Mouse (Mus musculus) adrenal gland, postnatal 36 days (tissue): Measurements from ENCODE around the gene Fgd5. TPM values are rescaled to one million over a fixed set of nuclear protein-coding genes. Genes with fewer than 3 reads are reported as not detected.
"Not testable (repeated sequence)": the region's sequence is repeated elsewhere in the genome, so short reads cannot be mapped to it uniquely, and the experiment has no call there.

Experiments
- DNase-seq, 2 experiments: peaks; one replicate each; pipeline ENCODE4 v3.0.0; 2021; ENCODE audit warnings: mixed read lengths in 1 of 2
- total RNA-seq, 2 experiments: library from RNA; stranded (reverse); gene quantifications; 2 replicates each; pipeline ENCODE4 v1.2.3; 2021

The Fgd5 gene
- total RNA-seq, 2 experiments from 2014 or later: 11.4 to 21.4 TPM

DNA sequence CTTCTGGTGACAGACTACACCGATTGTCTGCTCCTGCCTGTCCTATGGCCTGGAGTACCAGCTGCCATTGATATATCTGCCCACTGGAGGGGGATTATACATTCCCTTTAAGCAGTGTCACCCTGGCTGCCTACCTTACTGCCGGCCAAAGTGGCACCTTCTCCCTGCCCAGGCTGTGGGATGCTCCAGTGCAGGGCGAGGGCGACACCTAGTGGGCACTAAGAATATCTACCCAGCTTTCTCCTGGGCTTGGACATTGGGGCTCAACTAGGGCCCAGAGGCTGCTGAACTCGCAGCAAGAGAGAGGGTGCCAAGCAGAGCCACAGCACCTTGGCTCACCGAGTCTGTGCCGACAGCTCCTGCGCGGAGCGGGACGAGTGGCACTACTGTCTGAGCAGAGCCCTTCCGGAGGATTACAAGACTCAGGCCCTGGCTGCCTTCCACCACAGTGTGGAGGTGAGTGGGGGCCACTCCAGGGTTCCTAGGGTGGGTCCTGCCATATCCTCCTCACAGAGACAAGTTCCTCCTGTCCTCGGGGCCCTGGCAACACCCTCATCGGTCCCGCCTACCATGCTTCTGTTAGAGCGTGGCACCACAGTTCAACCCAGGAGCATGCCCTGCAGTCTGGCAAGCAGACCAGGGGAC lies 88.6 kb downstream of the Fgd5 start:
- DNase-seq: peak; percentile 80 to 83

DNA sequence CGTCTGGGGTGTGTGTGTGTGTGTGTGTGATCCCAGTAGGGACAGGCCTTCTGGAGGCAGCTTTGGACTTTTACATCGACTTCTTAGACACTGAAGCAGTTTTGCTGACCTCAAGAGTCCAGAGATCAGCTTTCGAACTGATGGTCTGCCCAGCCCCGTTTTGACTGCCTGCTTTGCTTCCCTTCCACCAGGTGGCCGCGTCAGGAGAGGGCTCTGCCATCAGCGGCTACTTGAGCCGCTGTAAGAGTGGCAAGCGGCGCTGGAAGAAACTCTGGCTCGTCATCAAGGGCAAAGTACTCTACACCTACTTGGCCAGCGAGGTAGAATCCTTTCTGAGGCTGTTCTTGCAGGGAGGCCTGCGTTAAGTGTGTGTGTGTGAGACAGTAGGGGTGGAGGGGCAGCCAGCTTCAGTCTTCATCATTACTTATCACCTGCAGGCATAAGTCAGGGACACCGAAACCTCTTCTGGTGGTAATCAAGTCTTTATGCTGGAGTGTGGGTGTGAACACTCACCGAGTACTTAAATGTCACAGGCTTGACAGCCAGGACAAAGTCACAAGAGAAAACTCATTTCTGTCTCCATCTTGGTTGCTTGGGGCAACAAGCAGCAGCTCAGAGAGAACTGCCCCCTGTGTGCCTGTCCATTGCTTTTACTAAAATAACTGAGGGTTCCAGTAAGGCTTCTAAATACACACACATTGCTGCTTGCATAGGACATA lies 92.6 kb downstream of the Fgd5 start:
- no peak for DNase-seq

DNA sequence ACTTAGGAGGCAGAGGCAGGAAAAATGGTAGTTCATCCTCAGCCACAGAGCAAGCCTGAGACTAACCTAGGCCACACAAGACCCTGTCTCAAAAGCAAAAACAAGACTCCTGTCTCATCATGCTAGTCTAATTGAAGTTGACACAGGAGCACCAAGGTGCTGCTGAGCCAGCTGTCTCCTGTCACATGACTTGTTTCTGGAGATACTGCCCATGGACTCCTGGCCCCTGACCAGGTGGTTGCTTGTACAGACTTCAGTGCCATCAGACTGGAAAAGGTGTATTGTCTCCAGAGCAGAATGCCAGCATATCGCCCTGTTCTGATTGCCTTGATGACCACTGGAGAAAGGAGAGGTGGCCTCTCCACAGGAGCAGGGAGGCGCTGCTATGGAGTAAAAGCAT lies 102.1 kb downstream of the Fgd5 start:
- no peak for DNase-seq

DNA sequence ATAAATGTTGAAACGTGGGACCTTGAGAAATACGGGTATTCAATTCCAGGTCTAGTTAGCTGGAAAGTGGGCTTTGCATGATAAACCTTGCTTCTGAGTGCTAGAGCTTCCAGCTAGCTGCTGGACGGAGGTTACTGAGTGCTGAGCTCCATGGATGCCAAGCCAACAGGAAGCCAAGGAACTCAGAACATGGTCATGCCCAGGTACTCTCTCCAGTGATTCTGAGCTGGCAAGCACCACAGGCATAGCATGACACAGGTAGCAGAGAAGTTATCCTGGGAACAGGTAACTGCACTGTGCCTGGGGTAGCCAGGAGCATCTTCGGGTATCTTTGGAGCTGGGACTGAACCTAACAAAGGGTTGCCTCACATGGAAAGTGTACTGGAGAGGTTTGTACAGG lies 104.1 kb downstream of the Fgd5 start:
- DNase-seq: no peak

DNA sequence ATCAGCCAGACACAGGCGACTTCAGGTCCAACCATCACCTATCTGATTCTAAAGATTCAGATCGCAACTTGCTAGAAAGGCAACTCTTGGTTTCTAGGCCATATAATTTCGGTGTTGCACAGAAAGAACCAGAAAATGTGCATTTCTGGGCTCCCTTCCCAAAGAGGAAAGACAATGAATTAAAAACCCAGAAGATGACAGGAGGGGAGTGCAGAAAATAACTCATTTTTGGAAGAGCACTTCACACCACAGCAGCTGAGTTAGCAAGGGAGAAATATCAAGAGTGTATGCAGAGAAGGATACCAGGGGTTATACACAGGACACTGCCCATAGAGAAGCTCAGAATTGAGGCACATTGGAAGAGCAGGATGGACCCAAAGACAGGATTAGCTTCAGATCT lies 106.3 kb downstream of the Fgd5 start:
- DNase-seq: no peak

DNA sequence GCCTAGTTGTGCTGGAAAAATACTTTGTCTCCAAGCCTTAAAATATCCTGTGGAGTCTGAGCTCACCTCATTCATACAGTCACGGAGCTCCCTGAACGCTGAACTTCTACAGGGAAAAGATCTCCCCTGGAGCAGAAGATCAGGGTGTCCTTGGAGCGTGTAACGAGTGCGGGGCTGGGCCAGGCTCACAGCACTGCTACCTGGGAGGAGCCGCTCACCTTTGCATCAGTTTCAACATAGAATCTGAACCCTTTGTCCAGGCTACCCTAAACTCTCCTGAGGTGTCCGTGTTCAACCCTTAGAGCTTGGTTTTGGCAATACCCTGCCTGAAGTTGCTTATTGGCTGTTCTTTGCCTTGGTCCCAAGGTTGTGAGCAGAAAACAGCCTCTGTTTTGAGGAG lies 110.5 kb downstream of the Fgd5 start:
- DNase-seq: not testable (repeated sequence)

DNA sequence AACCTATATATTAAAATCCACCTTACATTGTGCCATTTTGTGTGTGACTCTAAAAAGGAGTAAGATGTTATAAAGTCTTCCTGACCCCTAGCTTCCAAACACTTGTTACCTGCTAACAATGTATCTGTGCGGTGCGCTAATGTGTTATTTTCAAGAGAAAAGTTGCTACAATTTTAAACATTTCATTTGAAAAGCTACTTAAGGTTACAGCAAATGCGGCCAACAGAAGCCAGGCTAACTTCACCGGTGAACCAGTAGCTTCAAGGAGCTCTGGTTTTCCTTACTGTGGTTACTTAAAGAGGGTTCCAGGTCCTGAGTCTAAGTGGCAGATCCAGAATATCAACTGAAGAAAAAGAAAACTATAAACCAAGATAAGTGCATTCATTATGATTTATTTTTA lies 111.3 kb downstream of the Fgd5 start:
- DNase-seq: no peak

DNA sequence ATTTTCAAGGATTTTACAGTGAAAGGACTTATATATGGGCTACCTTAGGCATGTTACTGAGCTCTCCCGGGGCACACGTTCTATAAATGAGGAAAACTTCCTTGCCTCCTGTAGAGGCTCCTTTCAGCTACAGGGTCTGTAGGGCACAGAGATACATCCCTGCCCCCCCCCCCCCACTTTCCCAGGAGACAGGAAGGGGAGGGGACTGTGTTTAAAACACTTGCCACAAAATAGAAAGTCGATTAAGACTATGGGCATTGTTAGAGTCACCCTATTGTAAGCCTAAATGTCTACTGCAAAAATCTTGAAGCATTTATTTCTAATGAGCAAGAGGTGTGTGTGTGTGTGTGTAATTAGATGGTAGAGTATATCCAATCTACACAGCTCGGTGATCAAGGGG lies 111.8 kb downstream of the Fgd5 start:
- no peak for DNase-seq

DNA sequence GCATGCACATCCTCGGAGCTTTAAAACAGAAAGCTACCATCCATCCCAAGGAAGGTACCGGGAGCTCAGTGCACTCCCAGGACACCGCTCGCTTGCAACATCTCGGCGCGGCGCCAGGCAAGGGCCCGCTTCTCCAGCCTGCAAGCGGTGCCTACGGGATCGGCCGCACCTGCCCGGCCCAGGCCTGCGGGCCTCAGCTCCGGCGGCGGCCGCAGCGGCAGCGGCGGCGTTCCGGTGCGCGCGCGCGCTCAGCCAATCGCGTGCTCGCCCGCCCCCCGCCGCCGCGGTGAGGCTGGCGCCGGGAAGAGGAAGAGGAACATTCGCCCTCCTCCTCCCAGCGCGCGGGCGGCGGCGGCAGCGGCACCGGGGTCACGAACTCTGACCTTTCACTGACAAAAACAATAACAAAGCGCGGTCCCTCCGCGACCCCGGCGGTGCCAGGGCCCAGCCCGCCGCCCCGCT lies 112.5 kb downstream of the Fgd5 start, which contains the start of gene Nr2c2:
Gene Nr2c2, plus strand, starts transcription at position 261 of the 462 bp plus-strand sequence.
- peak; percentile 92 to 94 for DNase-seq

DNA sequence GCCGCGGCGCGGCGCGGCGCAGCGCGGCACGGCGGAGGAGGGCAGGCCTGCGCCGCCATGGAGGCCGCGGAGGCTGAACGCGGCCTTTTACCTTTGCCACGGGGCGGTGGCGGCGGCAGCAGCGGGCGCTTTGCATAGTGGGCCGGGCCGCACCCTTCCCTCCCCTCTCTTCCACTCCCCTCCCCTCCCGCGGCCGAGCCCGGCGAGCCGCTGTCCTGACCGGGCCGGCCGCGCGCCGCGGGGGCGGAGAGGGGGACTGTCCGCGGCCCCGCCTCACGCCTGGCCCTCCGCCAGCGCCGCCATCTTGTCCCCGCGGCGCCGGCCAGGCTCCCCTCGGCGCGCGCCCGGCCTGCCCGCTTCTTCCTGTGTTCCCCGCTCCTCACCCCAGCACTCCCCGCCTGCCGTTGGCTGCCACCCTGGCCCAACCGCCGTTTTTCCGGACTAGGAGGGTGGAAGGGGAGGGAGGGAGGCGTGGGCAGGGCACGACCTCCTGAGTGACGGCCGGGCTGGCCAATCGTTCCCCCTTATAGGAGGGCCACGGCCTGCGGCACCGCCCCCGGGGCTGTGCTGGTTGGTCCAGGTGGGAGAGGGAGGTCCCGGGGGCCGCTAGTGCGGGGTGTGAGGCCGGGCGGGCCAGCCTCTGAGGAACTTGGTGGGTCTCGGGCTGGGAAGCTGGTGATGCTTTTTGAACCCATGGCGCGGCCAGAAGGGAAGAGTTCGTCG lies 113.2 kb downstream of the Fgd5 start:
- DNase-seq: peak; percentile 100

DNA sequence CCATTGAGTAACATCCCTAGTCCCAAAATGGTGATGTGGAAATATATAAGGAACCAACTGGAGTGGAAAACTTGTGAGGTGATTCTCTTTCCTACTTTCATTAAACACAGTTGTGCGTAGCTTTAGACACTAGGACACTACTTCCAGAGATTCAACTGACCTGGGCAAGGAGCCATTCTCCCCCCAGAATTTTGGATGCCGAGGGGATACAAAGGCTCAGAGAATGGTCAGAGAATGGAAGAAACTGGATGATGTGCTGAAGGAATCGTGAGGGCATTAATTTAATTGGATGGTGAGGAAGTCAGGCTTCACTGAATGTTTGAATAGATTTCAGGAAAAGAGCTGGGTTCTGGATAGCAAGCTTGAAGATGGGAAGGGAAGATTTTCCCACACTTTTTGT lies 114.1 kb downstream of the Fgd5 start:
- DNase-seq: no peak

DNA sequence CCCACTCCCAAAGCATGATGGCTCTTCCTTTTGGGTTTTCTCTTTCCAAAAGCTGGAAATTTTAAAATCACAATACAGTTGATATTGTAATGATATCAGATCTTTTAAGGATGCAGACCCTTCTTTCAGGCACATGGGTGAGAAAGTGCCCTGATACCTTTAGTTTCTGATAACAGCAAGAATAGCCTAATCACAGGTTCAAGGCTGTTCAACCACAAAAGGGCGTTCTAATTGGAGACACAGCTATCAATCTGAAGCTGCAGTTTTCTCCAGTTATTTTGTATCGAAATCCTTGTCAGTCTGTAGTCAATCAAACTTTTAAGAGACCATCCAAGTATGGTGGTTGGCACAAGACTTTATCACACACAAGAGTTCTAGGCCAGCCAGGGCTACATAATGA lies 115.2 kb downstream of the Fgd5 start:
- no peak for DNase-seq

DNA sequence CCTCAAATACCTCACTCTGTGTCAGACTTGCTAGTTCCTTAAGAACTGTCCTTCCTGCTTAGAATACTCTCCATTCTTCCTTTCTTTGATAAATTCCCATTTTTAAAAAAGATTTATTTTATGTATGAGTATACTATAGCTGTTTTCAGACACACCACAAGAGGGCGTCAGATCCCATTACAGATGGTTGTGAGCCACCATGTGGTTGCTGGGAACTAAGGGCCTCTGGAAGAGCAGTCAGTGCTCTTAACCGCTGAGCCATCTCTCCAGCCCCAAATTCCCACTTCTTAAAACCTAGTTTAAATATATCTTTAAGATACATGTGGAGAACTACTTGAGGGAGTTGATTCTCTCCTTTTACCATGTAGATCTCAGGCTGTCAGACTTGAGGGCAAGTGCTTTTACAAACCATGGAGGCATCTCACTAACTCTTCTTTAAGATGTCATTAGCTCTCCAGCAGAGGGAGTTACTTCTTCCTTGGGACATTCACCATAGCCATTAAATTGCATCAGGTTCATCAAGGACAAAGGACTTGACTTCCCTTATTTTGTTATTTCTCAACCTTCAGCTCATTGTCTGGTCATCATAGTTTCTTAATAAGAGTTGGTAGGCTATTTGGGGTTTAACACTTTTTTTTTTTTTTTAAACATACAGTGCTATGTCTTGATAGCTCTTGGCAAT lies 122.1 kb downstream of the Fgd5 start:
- DNase-seq: no peak

DNA sequence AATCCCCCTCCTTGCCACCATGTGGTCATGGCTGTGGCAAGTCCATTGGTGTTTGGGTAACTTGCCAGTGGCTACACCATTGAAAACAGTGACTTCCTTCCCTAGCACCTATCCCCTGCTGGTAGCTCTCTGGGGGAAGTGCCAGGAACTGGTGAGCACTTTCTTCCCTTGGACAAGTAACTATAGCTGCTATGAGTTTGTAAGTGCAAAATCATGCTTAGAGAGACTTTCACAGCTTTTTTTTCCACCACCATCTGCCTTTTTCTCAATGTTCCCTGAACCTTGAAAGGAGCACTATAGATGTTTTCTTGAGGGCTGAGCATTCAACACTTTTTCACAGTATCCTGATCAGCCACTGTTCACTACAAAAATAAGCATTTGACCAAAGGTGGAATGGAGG lies 145.9 kb downstream of the Fgd5 start:
- no peak for DNase-seq

Other genes with a start within 250 kb of the Fgd5 start
- 1 to 10 TPM; 1.2 to 1.7 TPM for gene Grip2, start 151.6 kb upstream of the Fgd5 start, total RNA-seq
- 10 to 100 TPM; 34.0 to 51.6 TPM for gene Ccdc174, start 100.8 kb upstream of the Fgd5 start, total RNA-seq
- gene 4930590J08Rik, start 76.1 kb upstream of the Fgd5 start, total RNA-seq: 1 to 10 TPM; 2.0 to 3.2 TPM
- 10 to 100 TPM; 35.3 to 41.5 TPM for gene Nr2c2, start 112.5 kb downstream of the Fgd5 start, total RNA-seq
- 10 to 100 TPM; 48.9 to 49.8 TPM for gene Mrps25, start 205.2 kb downstream of the Fgd5 start, total RNA-seq
- gene Rbsn, start 236.0 kb downstream of the Fgd5 start, total RNA-seq: 10 to 100 TPM; 20.4 to 23.1 TPM